8 mouse cellular contexts compared by ENCODE assay signal in genomic region chr12:79190931-79191673, GRCm38 (mm10). TPM values are rescaled to one million over a fixed set of nuclear protein-coding genes. Genes with fewer than 3 reads are reported as not detected.
DNase-seq lines count a peak whose midpoint lies in the region; ATAC-seq and TF ChIP-seq lines count a peak whose summit lies in the region.

No protein-coding gene starts in this region.

- H3K4me3 ChIP-seq in intestine, embryonic 14.5 days (ENCODE audit: low read depth, low read length): peak overlapping the region; percentile 81
- H3K4me3 ChIP-seq in small intestine, adult 2 months (ENCODE audit: low read depth, low read length): peak overlapping the region; percentile 65

- 0% methylated on average over 18 of the region's 18 CpGs for WGBS in intestine, embryonic 14.5 days
- under 1% methylated on average over 18 of the region's 18 CpGs for WGBS in small intestine, adult 2 months

- ATAC-seq in frontal cortex, adult (ENCODE audit: low TSS enrichment): peak; percentile 94
- peak; percentile 85 for ATAC-seq in intestine, embryonic 14.5 days (replicated peaks; ENCODE audit: low FRiP score, low TSS enrichment, low read depth)

- H3K27me3 ChIP-seq in intestine, embryonic 14.5 days (replicated peaks; ENCODE audit: control insufficient read depth, insufficient read depth, low read length): no peaks in the 10 kb centered on the region
- no peaks in the 10 kb centered on the region for H3K27me3 ChIP-seq in small intestine, adult 2 months (ENCODE audit: control insufficient read depth, insufficient read depth, low read length)

- H3K27ac ChIP-seq in intestine, embryonic 14.5 days (ENCODE audit: low read depth): peak overlapping the region; percentile 49; the same call in 1 of the 2 replicates
- H3K27ac ChIP-seq in small intestine, adult 2 months (ENCODE audit: insufficient read depth, low read depth, low read length): peak overlapping the region; percentile 8; the same call in 1 of the 2 replicates

- peak; percentile 95 for DNase-seq in heart, adult 11 months
- DNase-seq in heart, adult 8-10 months (ENCODE audit: low spot score): no peak
- DNase-seq in cerebellum, adult 9-11 months: peak; percentile 79
- peak; percentile 81 for DNase-seq in intestine, embryonic 14.5 days (ENCODE audit: low spot score)
- DNase-seq in left cerebral cortex, postnatal 36 days (ENCODE audit: low spot score in 2 of 2): peak; percentile 48 to 55
- DNase-seq in mesoderm, embryonic 11.5 days (ENCODE audit: low read depth, low spot score): peak; percentile 74

- TF ChIP-seq POLR2A in small intestine, adult 2 months (IDR thresholded peaks at IDR 0.05; ENCODE audit: low read depth, low read length): no peak

- no peaks in the 10 kb centered on the region for H3K9me3 ChIP-seq in intestine, embryonic 14.5 days (ENCODE audit: control insufficient read depth, low read length)

- intact Hi-C loops in left cerebral cortex, postnatal 36 days (cut with DNase I): loop anchor here (2.0 kb wide), 1 partner anchor 70 kb away; no protein-coding TSS in a partner anchor

- H3K36me3 ChIP-seq in intestine, embryonic 14.5 days (ENCODE audit: control insufficient read depth, insufficient read depth, low read length): peaks cover 25% of the 10 kb centered on the region
- H3K36me3 ChIP-seq in small intestine, adult 2 months (ENCODE audit: control insufficient read depth, insufficient read depth, low read length): peaks cover 15% of the 10 kb centered on the region

- H3K4me1 ChIP-seq in intestine, embryonic 14.5 days (replicated peaks; ENCODE audit: control insufficient read depth, insufficient read depth, low read length): no peaks in the 10 kb centered on the region; the same call in none of the 2 replicates
- H3K4me1 ChIP-seq in small intestine, adult 2 months (ENCODE audit: control insufficient read depth, insufficient read depth, insufficient read length, low read length): peaks cover 6% of the 10 kb centered on the region; the same call in 1 of the 2 replicates

- TF ChIP-seq CTCF in small intestine, adult 2 months (IDR thresholded peaks at IDR 0.05; ENCODE audit: extremely low read depth, insufficient read length, insufficient replicate concordance, low read depth, low read length): no peak

- peak overlapping the region; percentile 61 for H3K9ac ChIP-seq in intestine, embryonic 14.5 days (ENCODE audit: low read length)

- peak overlapping the region; percentile 91 for H3K4me2 ChIP-seq in intestine, embryonic 14.5 days (ENCODE audit: low read length)

RNA-seq across cellular contexts. Expression of gene Rdh11, which starts 1.0 kb away (rescaled TPM):
- total RNA-seq in heart, adult 8-10 months (2022): 1 to 10 TPM; 1.6 to 2.6 (median 2.2) TPM
- 38.5 and 39.6 TPM in 2 replicates for polyA plus RNA-seq in intestine, embryonic 14.5 days (2014; fragmentation: Nextera tagmentation; extraction: Ambion mirVana)
- total RNA-seq in left cerebral cortex, postnatal 36 days (2021): 10 to 100 TPM; 20.7 to 23.4 TPM
- 6.3 and 11.6 TPM in 2 replicates for polyA plus RNA-seq in small intestine, adult 2 months (2012; rRNA removed)

RNA-seq across cellular contexts. Expression of gene Rdh12, which starts 17.6 kb away (rescaled TPM):
- total RNA-seq in heart, adult 8-10 months (2022): under 1 TPM in 1 of 4 experiments, not detected in 3; 0.37 TPM
- 1.2 TPM in 2 replicates for polyA plus RNA-seq in intestine, embryonic 14.5 days (2014; fragmentation: Nextera tagmentation; extraction: Ambion mirVana)
- 1 to 10 TPM; 2.0 to 2.1 TPM for total RNA-seq in left cerebral cortex, postnatal 36 days (2021)
- polyA plus RNA-seq in small intestine, adult 2 months (2012; rRNA removed): 0.44 and 0.47 TPM in 2 replicates

RNA-seq across cellular contexts. Expression of gene Vti1b, which starts 18.6 kb away (rescaled TPM):
- total RNA-seq in heart, adult 8-10 months (2022): 100 to 1,000 TPM; 106 to 116 (median 110) TPM
- 85.4 and 94.7 TPM in 2 replicates for polyA plus RNA-seq in intestine, embryonic 14.5 days (2014; fragmentation: Nextera tagmentation; extraction: Ambion mirVana)
- 100 to 1,000 TPM; 234 to 259 TPM for total RNA-seq in left cerebral cortex, postnatal 36 days (2021)
- polyA plus RNA-seq in small intestine, adult 2 months (2012; rRNA removed): 23.4 and 56.8 TPM in 2 replicates

Comparison
In these comparisons a context has a peak if more than half of its experiments do, and no peak if none do; other contexts are left out.
1. RNA of gene Rdh11, which starts 1.0 kb away (total RNA-seq): 20.7 to 23.4 TPM in left cerebral cortex, postnatal 36 days; 1.6 to 2.6 TPM in heart, adult 8-10 months; every median in the first group is over 4 times any median in the second.